Mouse (Mus musculus): ENCODE measurements around the gene Dnase2a. TPM values are rescaled to one million over a fixed set of nuclear protein-coding genes. Genes with fewer than 3 reads are reported as not detected.
A peak's percentile ranks its signal among the peaks of the same experiment; 100 is the strongest.

Gene Dnase2a
- polyA plus RNA-seq, 1 experiment from 2014 or later = 4.2 TPM

- H3K9me3 ChIP-seq (replicated peaks) = 0 out of 2 replicates have a peak, but pooled peaks cover 4% of the 10 kb centered on the region
- 43% methylated on average over 20 of the region's 20 CpGs for WGBS
- H3K4me2 ChIP-seq = peak overlapping the region; percentile 92
- no peak overlapping the region for H3K27ac ChIP-seq (ENCODE audit: poor library complexity, severe bottlenecking)
- peaks cover 57% of the 10 kb centered on the region for H3K27me3 ChIP-seq (replicated peaks)
- peak; percentile 5; the same call in 1 of the 2 replicates for ATAC-seq (ENCODE audit: insufficient number of reproducible peaks, low FRiP score)
- H3K9ac ChIP-seq = peak overlapping the region; percentile 80; the same call in 1 of the 2 replicates
- H3K36me3 ChIP-seq = no peaks in the 10 kb centered on the region
- peak overlapping the region; percentile 62 for H3K4me3 ChIP-seq
- peaks cover 18% of the 10 kb centered on the region for H3K4me1 ChIP-seq (replicated peaks)
These were observed 905 bp downstream of the Dnase2a start for GRCm38 (mm10) chr8:84909162-84909767.

- Histone ChIP-seq H3K27ac (ENCODE audit: poor library complexity, severe bottlenecking) (no peak overlapping the region), H3K4me3 (no peak overlapping the region), H3K4me1 (replicated peaks) (peaks cover 18% of the 10 kb centered on the region), H3K9ac (no peak overlapping the region), H3K4me2 (no peak overlapping the region), H3K36me3 (no peaks in the 10 kb centered on the region), H3K9me3 (replicated peaks) (0 out of 2 replicates have a peak, but pooled peaks cover 4% of the 10 kb centered on the region), H3K27me3 (replicated peaks) (peaks cover 60% of the 10 kb centered on the region)
- no peak for ATAC-seq (ENCODE audit: insufficient number of reproducible peaks, low FRiP score)
- WGBS = 76% methylated on average over 5 of the region's 5 CpGs
These were observed 1.6 kb downstream of the Dnase2a start for GRCm38 (mm10) chr8:84909949-84910348.

GRCm38 (mm10) chr8:84910551-84910950, 2.2 kb downstream of the Dnase2a start:
- no peak overlapping the region for H3K4me2 ChIP-seq
- H3K9ac ChIP-seq = no peak overlapping the region
- H3K4me3 ChIP-seq = no peak overlapping the region
- H3K9me3 ChIP-seq (replicated peaks) = 0 out of 2 replicates have a peak, but pooled peaks cover 4% of the 10 kb centered on the region
- H3K4me1 ChIP-seq (replicated peaks) = peaks cover 18% of the 10 kb centered on the region
- peaks cover 66% of the 10 kb centered on the region for H3K27me3 ChIP-seq (replicated peaks)
- H3K36me3 ChIP-seq = no peaks in the 10 kb centered on the region
- ATAC-seq (ENCODE audit: insufficient number of reproducible peaks, low FRiP score) = no peak
- no peak overlapping the region for H3K27ac ChIP-seq (ENCODE audit: poor library complexity, severe bottlenecking)
- WGBS = 78% methylated on average over 6 of the region's 6 CpGs

DNA sequence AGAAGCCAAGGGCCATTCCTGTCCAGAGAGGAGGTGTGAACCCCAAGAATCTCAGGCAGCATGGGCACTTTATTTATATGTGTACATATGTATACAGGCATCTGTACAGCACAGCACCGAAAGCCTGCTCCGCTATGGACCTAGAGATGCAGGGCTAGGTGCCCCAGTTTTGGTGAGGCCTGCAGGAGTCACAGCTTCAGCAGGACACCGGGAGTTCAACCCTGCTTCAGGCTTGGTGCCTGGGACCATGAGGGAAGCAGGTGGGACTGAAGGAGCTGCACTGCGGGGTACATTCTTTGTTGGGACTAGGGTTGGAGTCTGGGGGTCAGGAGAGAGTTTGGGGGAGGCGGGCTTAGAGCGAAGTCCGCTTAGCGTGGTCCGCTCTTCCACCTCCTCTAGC, 3.5 kb downstream of the Dnase2a start:
- WGBS = 76% methylated on average over 9 of the region's 9 CpGs
- H3K36me3 ChIP-seq = no peaks in the 10 kb centered on the region
- H3K27me3 ChIP-seq (replicated peaks) = peaks cover 79% of the 10 kb centered on the region
- no peak overlapping the region for H3K27ac ChIP-seq (ENCODE audit: poor library complexity, severe bottlenecking)
- H3K4me3 ChIP-seq = no peak overlapping the region
- ATAC-seq (ENCODE audit: insufficient number of reproducible peaks, low FRiP score) = no peak
- H3K4me2 ChIP-seq = no peak overlapping the region
- 0 out of 2 replicates have a peak, but pooled peaks cover 4% of the 10 kb centered on the region for H3K9me3 ChIP-seq (replicated peaks)
- peaks cover 18% of the 10 kb centered on the region for H3K4me1 ChIP-seq (replicated peaks)
- no peak overlapping the region for H3K9ac ChIP-seq

GRCm38 (mm10) chr8:84912391-84912790, 4.0 kb downstream of the Dnase2a start:
- peak overlapping the region; percentile 58; the same call in 1 of the 2 replicates for H3K9ac ChIP-seq
- WGBS = 18% methylated on average over 27 of the region's 27 CpGs
- no peak for ATAC-seq (ENCODE audit: insufficient number of reproducible peaks, low FRiP score)
- H3K36me3 ChIP-seq = no peaks in the 10 kb centered on the region
- peak overlapping the region; percentile 82 for H3K4me2 ChIP-seq
- peaks cover 18% of the 10 kb centered on the region for H3K4me1 ChIP-seq (replicated peaks)
- H3K27ac ChIP-seq (ENCODE audit: poor library complexity, severe bottlenecking) = no peak overlapping the region
- H3K4me3 ChIP-seq = peak overlapping the region; percentile 49
- 0 out of 2 replicates have a peak, but pooled peaks cover 4% of the 10 kb centered on the region for H3K9me3 ChIP-seq (replicated peaks)
- peaks cover 85% of the 10 kb centered on the region for H3K27me3 ChIP-seq (replicated peaks)

DNA sequence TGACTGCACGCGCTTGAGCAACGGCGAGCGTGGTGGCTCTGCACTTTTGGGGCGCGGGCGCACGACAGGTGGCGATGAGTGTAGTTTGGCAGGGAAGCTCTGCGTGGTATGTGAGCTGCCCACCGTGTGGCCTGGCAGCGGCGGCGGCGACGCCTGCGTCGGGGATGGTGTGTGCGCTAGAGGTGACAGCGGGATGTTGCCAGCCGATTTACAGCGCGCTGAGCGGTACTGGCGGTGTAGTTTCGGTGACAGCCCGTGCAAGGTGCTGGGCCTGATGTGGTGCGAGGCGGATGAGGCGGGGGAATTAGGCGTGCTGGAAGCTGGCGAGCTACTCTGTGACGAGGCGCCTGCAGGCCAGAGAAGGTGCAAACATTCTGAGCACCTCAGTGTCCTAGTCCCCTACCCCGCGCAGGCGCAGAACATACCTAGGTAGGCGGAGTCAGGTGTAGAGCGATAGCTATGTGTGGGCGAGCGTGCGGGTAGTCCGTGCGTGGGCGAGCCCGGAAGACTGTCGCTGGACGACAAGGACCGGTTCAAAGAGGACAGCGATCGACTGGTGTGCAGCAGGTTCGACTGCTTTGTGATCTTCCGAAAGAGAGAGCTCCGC, 4.6 kb downstream of the Dnase2a start:
- no peaks in the 10 kb centered on the region for H3K36me3 ChIP-seq
- H3K4me1 ChIP-seq (replicated peaks) = peaks cover 18% of the 10 kb centered on the region
- H3K9me3 ChIP-seq (replicated peaks) = 0 out of 2 replicates have a peak, but pooled peaks cover 4% of the 10 kb centered on the region
- H3K27ac ChIP-seq (ENCODE audit: poor library complexity, severe bottlenecking) = no peak overlapping the region
- H3K4me3 ChIP-seq = peak overlapping the region; percentile 49
- peak; percentile 77 for ATAC-seq (ENCODE audit: insufficient number of reproducible peaks, low FRiP score)
- WGBS = under 1% methylated on average over 55 of the region's 55 CpGs
- H3K27me3 ChIP-seq (replicated peaks) = peaks cover 91% of the 10 kb centered on the region
- H3K4me2 ChIP-seq = peak overlapping the region; percentile 82
- peak overlapping the region; percentile 58 for H3K9ac ChIP-seq

DNA sequence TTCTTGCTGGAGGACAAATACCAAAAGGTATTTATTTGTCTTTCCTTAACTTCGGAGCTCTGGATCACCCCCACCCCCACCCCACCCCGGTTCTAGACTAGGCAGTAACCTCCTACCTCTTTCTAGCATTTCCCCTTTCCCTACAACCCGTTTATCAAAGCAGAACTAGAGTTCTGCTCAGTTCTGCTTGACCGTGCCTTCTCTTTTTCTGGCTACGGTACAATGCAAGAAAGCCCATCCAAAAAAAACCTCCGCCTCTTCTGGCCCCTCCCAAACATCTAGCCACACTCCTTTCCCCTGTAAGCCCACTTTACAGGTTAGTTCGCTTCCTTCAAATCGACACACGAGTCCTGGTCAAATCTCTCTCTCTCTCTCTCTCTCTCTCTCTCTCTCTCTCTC, 5.1 kb downstream of the Dnase2a start:
- peaks cover 96% of the 10 kb centered on the region for H3K27me3 ChIP-seq (replicated peaks)
- peaks cover 18% of the 10 kb centered on the region for H3K4me1 ChIP-seq (replicated peaks)
- 16% methylated on average over 9 of the region's 9 CpGs for WGBS
- ATAC-seq (ENCODE audit: insufficient number of reproducible peaks, low FRiP score) = no peak
- H3K27ac ChIP-seq (ENCODE audit: poor library complexity, severe bottlenecking) = no peak overlapping the region
- no peaks in the 10 kb centered on the region for H3K36me3 ChIP-seq
- H3K9me3 ChIP-seq (replicated peaks) = 0 out of 2 replicates have a peak, but pooled peaks cover 4% of the 10 kb centered on the region
- peak overlapping the region; percentile 82 for H3K4me2 ChIP-seq
- peak overlapping the region; percentile 58 for H3K9ac ChIP-seq
- peak overlapping the region; percentile 49 for H3K4me3 ChIP-seq

- Histone ChIP-seq H3K9ac (no peak overlapping the region), H3K4me3 (peak overlapping the region; percentile 49), H3K36me3 (no peaks in the 10 kb centered on the region), H3K4me1 (replicated peaks) (peaks cover 15% of the 10 kb centered on the region), H3K4me2 (peak overlapping the region; percentile 82; the same call in 1 of the 2 replicates), H3K27ac (ENCODE audit: poor library complexity, severe bottlenecking) (no peak overlapping the region), H3K27me3 (replicated peaks) (peaks cover 99% of the 10 kb centered on the region), H3K9me3 (replicated peaks) (0 out of 2 replicates have a peak, but pooled peaks cover 4% of the 10 kb centered on the region)
- 33% methylated on average over 4 of the region's 4 CpGs for WGBS
- no peak for ATAC-seq (ENCODE audit: insufficient number of reproducible peaks, low FRiP score)
These were observed 5.6 kb downstream of the Dnase2a start for GRCm38 (mm10) chr8:84913960-84914359.

DNA sequence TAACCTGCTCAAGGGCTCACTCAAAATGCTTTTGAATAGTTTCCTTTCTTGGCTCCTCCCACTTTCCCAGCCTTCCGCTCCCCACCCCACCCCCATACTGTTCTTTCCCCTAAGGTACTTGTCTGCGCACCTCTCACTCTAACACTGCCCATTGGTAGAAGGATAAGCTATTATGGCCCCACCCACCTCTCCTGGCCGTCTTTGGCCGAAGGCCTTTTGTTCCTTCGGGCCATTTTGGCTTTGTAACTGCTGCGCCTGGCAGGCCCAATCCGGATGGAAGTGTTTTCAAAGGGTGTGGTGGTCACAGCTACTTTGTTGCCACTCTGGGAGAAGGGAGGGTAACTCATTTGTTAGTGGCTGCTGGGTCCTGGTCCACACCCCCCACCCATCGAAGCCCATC, 6.9 kb downstream of the Dnase2a start:
- no peak for ATAC-seq (ENCODE audit: insufficient number of reproducible peaks, low FRiP score)
- Histone ChIP-seq H3K4me2 (no peak overlapping the region), H3K4me1 (replicated peaks) (peaks cover 12% of the 10 kb centered on the region), H3K9ac (no peak overlapping the region), H3K27ac (ENCODE audit: poor library complexity, severe bottlenecking) (no peak overlapping the region), H3K27me3 (replicated peaks) (peaks cover 99% of the 10 kb centered on the region), H3K36me3 (no peaks in the 10 kb centered on the region), H3K4me3 (no peak overlapping the region), H3K9me3 (replicated peaks) (0 out of 2 replicates have a peak, but pooled peaks cover 4% of the 10 kb centered on the region)
- WGBS = 89% methylated on average over 8 of the region's 8 CpGs

DNA sequence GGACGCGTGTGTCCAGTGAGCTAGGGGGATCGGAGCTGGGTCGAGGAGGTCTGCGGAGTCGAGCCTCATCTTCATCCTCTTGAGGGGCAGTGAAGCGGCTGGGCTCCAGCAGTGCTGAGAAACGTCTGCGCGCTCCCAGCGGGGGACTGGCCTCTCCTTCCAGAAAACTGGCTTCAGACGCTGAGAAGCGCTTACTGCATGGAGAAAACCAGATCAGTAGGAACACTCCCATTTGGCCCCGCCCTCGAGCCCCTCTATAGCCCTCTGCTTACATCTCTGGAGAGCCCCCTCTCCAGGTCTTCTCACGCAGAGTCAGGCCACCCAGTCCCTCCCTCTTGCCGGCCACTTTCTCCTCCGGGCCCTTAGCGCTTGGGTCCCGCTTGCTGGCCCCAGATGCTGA, 9.4 kb downstream of the Dnase2a start:
- Histone ChIP-seq H3K36me3 (no peaks in the 10 kb centered on the region), H3K4me2 (no peak overlapping the region), H3K4me3 (no peak overlapping the region), H3K9ac (no peak overlapping the region), H3K27me3 (replicated peaks) (peaks cover 87% of the 10 kb centered on the region), H3K4me1 (replicated peaks) (peaks cover 11% of the 10 kb centered on the region), H3K9me3 (replicated peaks) (0 out of 2 replicates have a peak, but pooled peaks cover 4% of the 10 kb centered on the region), H3K27ac (ENCODE audit: poor library complexity, severe bottlenecking) (no peak overlapping the region)
- no peak for ATAC-seq (ENCODE audit: insufficient number of reproducible peaks, low FRiP score)
- 24% methylated on average over 20 of the region's 20 CpGs for WGBS

DNA sequence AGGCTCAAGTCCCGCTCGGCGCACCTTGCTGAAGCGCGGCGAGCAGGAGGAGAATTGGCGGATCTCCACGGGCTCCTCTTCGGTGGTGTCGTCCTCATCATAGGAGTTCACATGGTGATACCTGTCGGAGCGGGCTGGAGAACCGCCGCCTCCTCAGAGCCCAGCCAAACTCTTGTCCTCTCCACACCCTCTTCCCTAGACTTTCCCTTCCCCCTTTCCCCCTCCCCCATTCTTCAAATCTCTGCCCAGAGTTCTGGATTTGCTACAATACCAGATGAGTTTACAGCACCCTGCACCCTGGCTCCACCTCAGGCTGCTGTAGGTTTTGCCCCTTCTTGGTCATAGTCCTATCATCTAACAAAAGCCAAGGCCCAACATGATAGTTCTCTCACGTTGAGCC, 10.3 kb downstream of the Dnase2a start:
- Histone ChIP-seq H3K4me1 (replicated peaks) (peaks cover 5% of the 10 kb centered on the region; the same call in 1 of the 2 replicates), H3K9ac (no peak overlapping the region), H3K36me3 (no peaks in the 10 kb centered on the region), H3K27ac (ENCODE audit: poor library complexity, severe bottlenecking) (no peak overlapping the region), H3K9me3 (replicated peaks) (0 out of 2 replicates have a peak, but pooled peaks cover 4% of the 10 kb centered on the region), H3K4me2 (no peak overlapping the region), H3K27me3 (replicated peaks) (peaks cover 82% of the 10 kb centered on the region), H3K4me3 (no peak overlapping the region)
- WGBS = 89% methylated on average over 15 of the region's 15 CpGs
- ATAC-seq (ENCODE audit: insufficient number of reproducible peaks, low FRiP score) = no peak

Data from heart, embryonic 12.5 days (tissue).